Mouse (Mus musculus): ENCODE measurements at regions not wholly inside any gene's neighbourhood (a gene's known extent, or its start where the extent isn't known, plus 50 kb on each side); places are given as distances from the start of the nearest gene placed in this dataset.

- 95% methylated on average over 3 of the region's 3 CpGs for WGBS
- no peak overlapping the region for H3K4me2 ChIP-seq (replicated peaks)
Measured at GRCm38 (mm10) chr17:15971351-15971685, 140.5 kb upstream of the Rgmb start.

GRCm38 (mm10) chr17:15970481-15971350 is 139.9 kb upstream of the Rgmb start:
- H3K9me3 ChIP-seq = no peaks in the 10 kb centered on the region

More at GRCm38 (mm10) chr17:15971351-15971685, 140.5 kb upstream of the Rgmb start:
- H3K9ac ChIP-seq = no peak overlapping the region
- H3K27ac ChIP-seq = no peak overlapping the region
- H3K4me1 ChIP-seq = no peaks in the 10 kb centered on the region
- no peaks in the 10 kb centered on the region for H3K27me3 ChIP-seq
- H3K36me3 ChIP-seq = no peaks in the 10 kb centered on the region
- H3K9me3 ChIP-seq = no peaks in the 10 kb centered on the region
- no peak overlapping the region for H3K4me3 ChIP-seq
- ATAC-seq (ENCODE audit: insufficient number of reproducible peaks, insufficient read depth, low FRiP score, low TSS enrichment) = no peak

GRCm38 (mm10) chr17:15968331-15968730 is 137.5 kb upstream of the Rgmb start:
- no peak overlapping the region for H3K4me2 ChIP-seq (replicated peaks)
- no peaks in the 10 kb centered on the region for H3K36me3 ChIP-seq
- H3K9ac ChIP-seq = no peak overlapping the region
- H3K27me3 ChIP-seq = no peaks in the 10 kb centered on the region
- H3K4me1 ChIP-seq = no peaks in the 10 kb centered on the region
- no peaks in the 10 kb centered on the region for H3K9me3 ChIP-seq
- whole genome bisulfite sequencing = 83% methylated on average over 5 of the region's 5 CpGs
- no peak overlapping the region for H3K4me3 ChIP-seq
- ATAC-seq (ENCODE audit: insufficient number of reproducible peaks, insufficient read depth, low FRiP score, low TSS enrichment) = no peak
- no peak overlapping the region for H3K27ac ChIP-seq

More at GRCm38 (mm10) chr17:15970481-15971350, 139.9 kb upstream of the Rgmb start:
- Histone ChIP-seq H3K27ac (no peak overlapping the region), H3K4me1 (no peaks in the 10 kb centered on the region), H3K4me2 (replicated peaks) (no peak overlapping the region), H3K4me3 (no peak overlapping the region), H3K9ac (no peak overlapping the region), H3K27me3 (no peaks in the 10 kb centered on the region), H3K36me3 (no peaks in the 10 kb centered on the region)
- no peak for ATAC-seq (ENCODE audit: insufficient number of reproducible peaks, insufficient read depth, low FRiP score, low TSS enrichment)
- WGBS = 82% methylated on average over 6 of the region's 6 CpGs

GRCm38 (mm10) chr17:15955656-15956055 is 124.8 kb upstream of the Rgmb start:
- 86% methylated on average over 2 of the region's 2 CpGs for WGBS
- no peak for ATAC-seq (ENCODE audit: insufficient number of reproducible peaks, insufficient read depth, low FRiP score, low TSS enrichment)
- H3K4me1 ChIP-seq = no peaks in the 10 kb centered on the region

GRCm38 (mm10) chr17:15951641-15952040 is 120.8 kb upstream of the Rgmb start:
- Histone ChIP-seq H3K27ac (no peak overlapping the region), H3K4me3 (no peak overlapping the region), H3K9me3 (no peaks in the 10 kb centered on the region), H3K4me1 (no peaks in the 10 kb centered on the region), H3K27me3 (no peaks in the 10 kb centered on the region), H3K4me2 (replicated peaks) (no peak overlapping the region), H3K9ac (no peak overlapping the region), H3K36me3 (no peaks in the 10 kb centered on the region)
- ATAC-seq (ENCODE audit: insufficient number of reproducible peaks, insufficient read depth, low FRiP score, low TSS enrichment) = no peak
- 89% methylated on average over 3 of the region's 3 CpGs for WGBS

More at GRCm38 (mm10) chr17:15955656-15956055, 124.8 kb upstream of the Rgmb start:
- Histone ChIP-seq H3K9me3 (no peaks in the 10 kb centered on the region), H3K36me3 (no peaks in the 10 kb centered on the region), H3K27me3 (no peaks in the 10 kb centered on the region), H3K4me2 (replicated peaks) (no peak overlapping the region), H3K9ac (no peak overlapping the region), H3K4me3 (no peak overlapping the region), H3K27ac (no peak overlapping the region)

GRCm38 (mm10) chr17:15949753-15950152 is 118.9 kb upstream of the Rgmb start:
- Histone ChIP-seq H3K9me3 (no peaks in the 10 kb centered on the region), H3K4me3 (no peak overlapping the region), H3K27me3 (no peaks in the 10 kb centered on the region), H3K9ac (no peak overlapping the region), H3K36me3 (no peaks in the 10 kb centered on the region), H3K4me1 (no peaks in the 10 kb centered on the region), H3K27ac (no peak overlapping the region), H3K4me2 (replicated peaks) (no peak overlapping the region)
- WGBS = 65% methylated on average over 6 of the region's 6 CpGs
- no peak for ATAC-seq (ENCODE audit: insufficient number of reproducible peaks, insufficient read depth, low FRiP score, low TSS enrichment)

GRCm38 (mm10) chr17:15942378-15942777 is 111.5 kb upstream of the Rgmb start:
- H3K36me3 ChIP-seq = no peaks in the 10 kb centered on the region
- no peaks in the 10 kb centered on the region for H3K4me1 ChIP-seq
- no peaks in the 10 kb centered on the region for H3K9me3 ChIP-seq
- no peak overlapping the region for H3K9ac ChIP-seq
- H3K27ac ChIP-seq = no peak overlapping the region
- no peak overlapping the region for H3K4me3 ChIP-seq
- 46% methylated on average over 4 of the region's 4 CpGs for WGBS
- ATAC-seq (ENCODE audit: insufficient number of reproducible peaks, insufficient read depth, low FRiP score, low TSS enrichment) = no peak
- H3K4me2 ChIP-seq (replicated peaks) = no peak overlapping the region
- no peaks in the 10 kb centered on the region for H3K27me3 ChIP-seq

GRCm38 (mm10) chr17:15918609-15919008 is 87.8 kb upstream of the Rgmb start:
- no peaks in the 10 kb centered on the region for H3K9me3 ChIP-seq
- no peaks in the 10 kb centered on the region for H3K4me1 ChIP-seq
- no peak overlapping the region for H3K4me2 ChIP-seq (replicated peaks)
- 29% methylated on average over 4 of the region's 4 CpGs for WGBS
- ATAC-seq (ENCODE audit: insufficient number of reproducible peaks, insufficient read depth, low FRiP score, low TSS enrichment) = 0 out of 2 replicates have a peak, but pooled peaks have one; percentile 15
- no peaks in the 10 kb centered on the region for H3K36me3 ChIP-seq
- H3K27me3 ChIP-seq = no peaks in the 10 kb centered on the region
- H3K9ac ChIP-seq = no peak overlapping the region
- no peak overlapping the region for H3K4me3 ChIP-seq
- no peak overlapping the region for H3K27ac ChIP-seq

- Histone ChIP-seq H3K9ac (no peak overlapping the region), H3K4me2 (replicated peaks) (no peak overlapping the region), H3K4me1 (no peaks in the 10 kb centered on the region), H3K27ac (no peak overlapping the region), H3K27me3 (no peaks in the 10 kb centered on the region), H3K36me3 (no peaks in the 10 kb centered on the region), H3K9me3 (no peaks in the 10 kb centered on the region), H3K4me3 (no peak overlapping the region)
- ATAC-seq (ENCODE audit: insufficient number of reproducible peaks, insufficient read depth, low FRiP score, low TSS enrichment) = no peak
- WGBS = 78% methylated on average over 7 of the region's 7 CpGs
Measured at GRCm38 (mm10) chr17:15898689-15899419, 68.0 kb upstream of the Rgmb start.

GRCm38 (mm10) chr17:15895968-15896367 is 65.1 kb upstream of the Rgmb start:
- no peak overlapping the region for H3K27ac ChIP-seq
- ATAC-seq (ENCODE audit: insufficient number of reproducible peaks, insufficient read depth, low FRiP score, low TSS enrichment) = no peak
- WGBS = 39% methylated on average over 3 of the region's 3 CpGs

GRCm38 (mm10) chr17:15891896-15892675 is 61.2 kb upstream of the Rgmb start:
- H3K9ac ChIP-seq = no peak overlapping the region
- H3K4me3 ChIP-seq = no peak overlapping the region
- ATAC-seq (ENCODE audit: insufficient number of reproducible peaks, insufficient read depth, low FRiP score, low TSS enrichment) = no peak
- no peaks in the 10 kb centered on the region for H3K27me3 ChIP-seq
- H3K9me3 ChIP-seq = no peaks in the 10 kb centered on the region
- 65% methylated on average over 4 of the region's 4 CpGs for whole genome bisulfite sequencing
- H3K4me2 ChIP-seq (replicated peaks) = no peak overlapping the region
- no peaks in the 10 kb centered on the region for H3K4me1 ChIP-seq
- H3K36me3 ChIP-seq = no peaks in the 10 kb centered on the region
- no peak overlapping the region for H3K27ac ChIP-seq

More at GRCm38 (mm10) chr17:15895968-15896367, 65.1 kb upstream of the Rgmb start:
- Histone ChIP-seq H3K9me3 (no peaks in the 10 kb centered on the region), H3K36me3 (no peaks in the 10 kb centered on the region), H3K27me3 (no peaks in the 10 kb centered on the region), H3K4me1 (no peaks in the 10 kb centered on the region), H3K4me3 (no peak overlapping the region), H3K4me2 (replicated peaks) (no peak overlapping the region), H3K9ac (no peak overlapping the region)
